Mouse (Mus musculus) kidney, adult 2 months (tissue): Measurements from ENCODE around the gene Serpinb11. TPM values are rescaled to one million over a fixed set of nuclear protein-coding genes. Genes with fewer than 3 reads are reported as not detected.

Experiments
- DNase-seq: peaks from one replicate; pipeline ENCODE4 v3.0.0; 2021
- H3K27ac ChIP-seq: fragments of 200-500 bp; 2 replicates; pipeline ENCODE4 v1.5.1; 2012; ENCODE audit warnings: low read depth, low read length, control low read depth, inconsistent platforms; ENCODE audit not compliant: insufficient read depth
- H3K27me3 ChIP-seq: fragments of 200-500 bp; replicated peaks from 2 replicates; pipeline ENCODE4 v1.6.1; 2012; ENCODE audit warnings: mild to moderate bottlenecking, moderate library complexity, low read length, inconsistent platforms; ENCODE audit not compliant: control insufficient read depth, insufficient read depth
- H3K36me3 ChIP-seq: fragments of 200-500 bp; 2 replicates; pipeline ENCODE4 v1.6.1; 2012; ENCODE audit warnings: mild to moderate bottlenecking, moderate library complexity, low read length, inconsistent platforms; ENCODE audit not compliant: control insufficient read depth, insufficient read depth
- H3K4me1 ChIP-seq: fragments of 200-500 bp; 2 replicates; pipeline ENCODE4 v1.6.1; 2011; ENCODE audit warnings: low read length; ENCODE audit not compliant: control insufficient read depth, insufficient read depth
- H3K4me3 ChIP-seq: fragments of 200-500 bp; 2 replicates; pipeline ENCODE4 v1.5.1; 2011; ENCODE audit warnings: mild to moderate bottlenecking, low read depth, low read length, control low read depth; ENCODE audit not compliant: insufficient read depth
- CTCF ChIP-seq: fragments of 200-500 bp; conservative IDR thresholded peaks from 2 replicates; pipeline ENCODE4 v1.5.1; 2011; ENCODE audit warnings: low read depth, mild to moderate bottlenecking, control low read depth, low read length, moderate library complexity, mixed read lengths; ENCODE audit not compliant: insufficient read depth, insufficient read length
- POLR2A ChIP-seq: fragments of 200-500 bp; IDR thresholded peaks from one replicate; pipeline ENCODE4 v1.6.1; 2011; ENCODE audit warnings: low read depth, low read length, control low read depth
- WGBS: fragments of 180-500 bp; shearing (Covaris S2); methylation state at CpG from one replicate; pipeline ENCODE4 v1.1.7; 2018; 5-methylcytosine and 5-hydroxymethylcytosine counted together
- polyA plus RNA-seq: library from polyadenylated mRNA; depleted of rRNA; stranded (reverse); fragments of >200 nt; gene quantifications from 2 replicates; pipeline ENCODE4 v1.2.3, GENCODE M21; 2012

Serpinb11 gene
- polyA plus RNA-seq, 1 experiment, result not detected

GRCm38 (mm10) chr1:107376952-107377351, 16.0 kb downstream of the Serpinb11 start:
- no peak for TF ChIP-seq POLR2A
- no peak for TF ChIP-seq CTCF
- Histone ChIP-seq H3K27me3 (no peaks in the 10 kb centered on the region), H3K4me1 (no peaks in the 10 kb centered on the region), H3K36me3 (no peaks in the 10 kb centered on the region), H3K27ac (no peak overlapping the region), H3K4me3 (no peak overlapping the region)
- WGBS, result 49% methylated on average over 4 of the region's 4 CpGs
- no peak for DNase-seq

- Histone ChIP-seq H3K27me3 (no peaks in the 10 kb centered on the region), H3K4me1 (no peaks in the 10 kb centered on the region), H3K27ac (no peak overlapping the region), H3K36me3 (no peaks in the 10 kb centered on the region), H3K4me3 (no peak overlapping the region)
- no peak for DNase-seq
- no peak for TF ChIP-seq POLR2A
Measured at GRCm38 (mm10) chr1:107378368-107378767, 17.4 kb downstream of the Serpinb11 start.

DNA sequence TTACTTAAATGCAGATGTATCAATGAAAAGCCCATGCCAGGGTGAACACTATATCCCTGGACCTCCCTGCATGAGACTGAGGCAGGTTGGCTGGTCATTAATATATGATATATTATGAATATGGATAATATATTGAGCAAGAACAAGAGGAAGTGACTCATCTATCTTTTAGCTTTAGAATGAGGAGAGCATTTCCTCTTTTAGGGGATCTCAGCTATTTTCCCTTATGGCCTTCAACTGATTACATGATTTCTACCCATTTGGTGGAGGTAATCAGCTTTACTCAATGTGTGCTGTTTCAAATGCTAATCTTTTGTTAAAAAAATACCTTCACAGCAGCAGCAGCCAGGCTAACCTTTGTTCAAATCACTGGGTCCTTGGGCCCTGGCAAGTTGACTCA, 20.5 kb downstream of the Serpinb11 start:
- H3K4me3 ChIP-seq, result no peak overlapping the region
- H3K27ac ChIP-seq, result no peak overlapping the region
- no peaks in the 10 kb centered on the region for H3K4me1 ChIP-seq
- H3K36me3 ChIP-seq, result no peaks in the 10 kb centered on the region
- no peak for DNase-seq
- TF ChIP-seq POLR2A (no peak), CTCF (no peak)
- H3K27me3 ChIP-seq, result no peaks in the 10 kb centered on the region

- TF ChIP-seq CTCF (no peak), POLR2A (no peak)
- 92% methylated on average over 1 of the region's 1 CpGs for WGBS
- Histone ChIP-seq H3K27ac (no peak overlapping the region), H3K4me1 (no peaks in the 10 kb centered on the region), H3K27me3 (no peaks in the 10 kb centered on the region), H3K4me3 (no peak overlapping the region), H3K36me3 (no peaks in the 10 kb centered on the region)
- DNase-seq, result no peak
Measured at GRCm38 (mm10) chr1:107382404-107382803, 21.4 kb downstream of the Serpinb11 start.

GRCm38 (mm10) chr1:107384532-107384931, 23.5 kb downstream of the Serpinb11 start:
- no peaks in the 10 kb centered on the region for H3K27me3 ChIP-seq
- 93% methylated on average over 9 of the region's 9 CpGs for WGBS
- TF ChIP-seq CTCF (no peak), POLR2A (no peak)

GRCm38 (mm10) chr1:107389753-107390152, 28.8 kb downstream of the Serpinb11 start:
- H3K36me3 ChIP-seq, result no peaks in the 10 kb centered on the region
- no peak for TF ChIP-seq POLR2A
- no peak for TF ChIP-seq CTCF
- no peaks in the 10 kb centered on the region for H3K27me3 ChIP-seq
- no peak overlapping the region for H3K4me3 ChIP-seq
- no peaks in the 10 kb centered on the region for H3K4me1 ChIP-seq
- WGBS, result 73% methylated on average over 2 of the region's 2 CpGs
- DNase-seq, result no peak
- no peak overlapping the region for H3K27ac ChIP-seq

More at GRCm38 (mm10) chr1:107384532-107384931, 23.5 kb downstream of the Serpinb11 start:
- Histone ChIP-seq H3K4me1 (no peaks in the 10 kb centered on the region), H3K27ac (no peak overlapping the region), H3K4me3 (no peak overlapping the region), H3K36me3 (no peaks in the 10 kb centered on the region)
- no peak for DNase-seq

GRCm38 (mm10) chr1:107397481-107397880, 36.5 kb downstream of the Serpinb11 start:
- Histone ChIP-seq H3K36me3 (no peaks in the 10 kb centered on the region), H3K27me3 (no peaks in the 10 kb centered on the region), H3K4me1 (no peaks in the 10 kb centered on the region), H3K27ac (no peak overlapping the region), H3K4me3 (no peak overlapping the region)
- TF ChIP-seq CTCF, result no peak
- TF ChIP-seq POLR2A, result no peak
- DNase-seq, result no peak
- 68% methylated on average over 1 of the region's 1 CpGs for WGBS

GRCm38 (mm10) chr1:107399355-107399754, 38.4 kb downstream of the Serpinb11 start, which contains the start of gene Serpinb7:
Gene Serpinb7 (plus strand): TSS chr1:107399655.
- H3K27ac ChIP-seq, result no peak within 1 kb of the TSS
- no peaks in the 10 kb centered on the region for H3K27me3 ChIP-seq
- TF ChIP-seq CTCF (no peak), POLR2A (no peak)
- no peak for DNase-seq
- no peaks in the 10 kb centered on the region for H3K36me3 ChIP-seq
- no peak within 1 kb of the TSS for H3K4me3 ChIP-seq
- 76% methylated on average over 3 of the region's 3 CpGs for WGBS
- H3K4me1 ChIP-seq, result no peaks in the 10 kb centered on the region
